Mouse (Mus musculus) heart, adult 2 months (tissue): Measurements from ENCODE around the gene Inhbe.

Experiments
- CTCF ChIP-seq: fragments of 200-600 bp; IDR thresholded peaks from 2 replicates; pipeline ENCODE4 v1.8.1; 2022; ENCODE audit warnings: antibody characterized with exemption, mild to moderate bottlenecking, moderate library complexity
- POLR2A ChIP-seq: fragments of 200-500 bp; IDR thresholded peaks from 2 replicates; pipeline ENCODE4 v1.6.1; 2011; ENCODE audit warnings: mild to moderate bottlenecking, low read depth, low read length, control low read depth; ENCODE audit not compliant: insufficient read depth

DNA sequence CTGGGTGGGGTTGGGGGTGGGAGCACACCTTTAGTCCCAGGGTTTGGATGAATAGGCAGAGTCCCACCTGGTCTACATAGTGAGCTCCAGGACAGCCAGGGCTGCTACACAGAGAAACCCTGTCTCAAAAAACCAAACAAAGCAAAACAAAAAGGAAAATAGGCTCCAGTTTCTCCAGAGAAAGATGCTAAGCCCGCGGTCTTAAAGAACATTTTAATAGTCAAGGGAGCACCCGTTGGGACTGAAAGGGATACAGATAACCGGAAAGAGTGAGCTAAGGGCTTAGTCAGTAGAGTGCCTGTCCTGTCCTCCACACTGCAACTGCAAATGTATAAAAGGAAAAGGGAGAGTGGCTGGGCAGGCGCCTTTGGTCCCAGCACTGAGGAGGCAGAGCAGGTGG lies 12.9 kb upstream of the Inhbe start:
- no peak for TF ChIP-seq CTCF
- no peak for TF ChIP-seq POLR2A
